Mouse (Mus musculus) limb, embryonic 14.5 days (tissue): ENCODE results near the gene Fbxo17. TPM values are rescaled to one million over a fixed set of nuclear protein-coding genes. Genes with fewer than 3 reads are reported as not detected.
A peak's percentile ranks its signal among the peaks of the same experiment; 100 is the strongest.
"Not testable (repeated sequence)": the region's sequence is repeated elsewhere in the genome, so short reads cannot be mapped to it uniquely, and the experiment has no call there.

Source experiments
- ATAC-seq: fragments of 200-750 bp; cut with Nextera tagmentation; 2 replicates; pipeline ENCODE4 v1.8.0; 2017; ENCODE audit warnings: low read depth, moderate number of reproducible peaks, moderate TSS enrichment; ENCODE audit not compliant: low FRiP score
- DNase-seq: peaks from one replicate; pipeline ENCODE4 v3.0.0-alpha.2; 2015; ENCODE audit warnings: low spot score
- H3K27ac ChIP-seq: fragments of 300-500 bp; sonication (generic); replicated peaks from 2 replicates; pipeline ENCODE4 v1.5.1; 2014; ENCODE audit warnings: low read depth, mild to moderate bottlenecking, low read length, moderate library complexity, mixed read lengths
- H3K27me3 ChIP-seq: fragments of 300-500 bp; sonication (generic); 2 replicates; pipeline ENCODE4 v1.6.1; 2014; ENCODE audit warnings: low read length, mixed read lengths; ENCODE audit not compliant: control insufficient read depth, insufficient read depth
- H3K36me3 ChIP-seq: fragments of 300-500 bp; sonication (generic); 2 replicates; pipeline ENCODE4 v1.6.1; 2014; ENCODE audit warnings: mild to moderate bottlenecking, low read length, moderate library complexity, mixed read lengths; ENCODE audit not compliant: control insufficient read depth, insufficient read depth
- H3K4me1 ChIP-seq: fragments of 300-500 bp; sonication (generic); 2 replicates; pipeline ENCODE4 v1.6.1; 2014; ENCODE audit warnings: antibody characterized with exemption, low read length, mixed read lengths; ENCODE audit not compliant: control insufficient read depth, insufficient read depth
- H3K4me2 ChIP-seq: fragments of 300-500 bp; sonication (generic); replicated peaks from 2 replicates; pipeline ENCODE4 v1.6.1; 2014; ENCODE audit warnings: low read depth, mild to moderate bottlenecking, low read length, moderate library complexity; ENCODE audit not compliant: severe bottlenecking
- H3K4me3 ChIP-seq: fragments of 300-500 bp; sonication (generic); replicated peaks from 2 replicates; pipeline ENCODE4 v1.5.1; 2014; ENCODE audit warnings: low read length
- H3K9ac ChIP-seq: fragments of 300-500 bp; sonication (generic); 2 replicates; pipeline ENCODE4 v1.6.1; 2014; ENCODE audit warnings: mild to moderate bottlenecking, low read depth, low read length, moderate library complexity; ENCODE audit not compliant: severe bottlenecking
- H3K9me3 ChIP-seq: fragments of 300-500 bp; sonication (generic); 2 replicates; pipeline ENCODE4 v1.6.1; 2016; ENCODE audit warnings: low read length; ENCODE audit not compliant: control insufficient read depth
- POLR2A ChIP-seq: fragments of 200-500 bp; IDR thresholded peaks from 2 replicates; pipeline ENCODE4 v1.8.0; 2012; ENCODE audit warnings: inconsistent platforms, mild to moderate bottlenecking, moderate library complexity, borderline replicate concordance; ENCODE audit not compliant: insufficient read depth, insufficient read length; ENCODE audit errors: extremely low read depth
- WGBS: fragments of 180-500 bp; shearing (Covaris S2); extraction: QIAGEN DNeasy Blood & Tissue Kit; methylation state at CpG from one replicate; pipeline ENCODE4 v1.1.7; 2014; 5-methylcytosine and 5-hydroxymethylcytosine counted together
- polyA plus RNA-seq, 2 experiments: library from polyadenylated mRNA; depleted of rRNA in 1 of 2; stranded (reverse) in 1 of 2; unstranded in 1 of 2; fragments of >200 nt; fragmentation: Nextera tagmentation in 1 of 2; extraction: Ambion mirVana in 1 of 2; gene quantifications; 2 replicates each; pipeline versions ENCODE4 v1.2.1 to v1.2.3; 2012 to 2014

Gene Fbxo17
- polyA plus RNA-seq (2012; rRNA removed) (34.8 and 43.3 TPM in 2 replicates), polyA plus RNA-seq (2014; fragmentation: Nextera tagmentation; extraction: Ambion mirVana) (25.6 and 29.0 TPM in 2 replicates)

DNA sequence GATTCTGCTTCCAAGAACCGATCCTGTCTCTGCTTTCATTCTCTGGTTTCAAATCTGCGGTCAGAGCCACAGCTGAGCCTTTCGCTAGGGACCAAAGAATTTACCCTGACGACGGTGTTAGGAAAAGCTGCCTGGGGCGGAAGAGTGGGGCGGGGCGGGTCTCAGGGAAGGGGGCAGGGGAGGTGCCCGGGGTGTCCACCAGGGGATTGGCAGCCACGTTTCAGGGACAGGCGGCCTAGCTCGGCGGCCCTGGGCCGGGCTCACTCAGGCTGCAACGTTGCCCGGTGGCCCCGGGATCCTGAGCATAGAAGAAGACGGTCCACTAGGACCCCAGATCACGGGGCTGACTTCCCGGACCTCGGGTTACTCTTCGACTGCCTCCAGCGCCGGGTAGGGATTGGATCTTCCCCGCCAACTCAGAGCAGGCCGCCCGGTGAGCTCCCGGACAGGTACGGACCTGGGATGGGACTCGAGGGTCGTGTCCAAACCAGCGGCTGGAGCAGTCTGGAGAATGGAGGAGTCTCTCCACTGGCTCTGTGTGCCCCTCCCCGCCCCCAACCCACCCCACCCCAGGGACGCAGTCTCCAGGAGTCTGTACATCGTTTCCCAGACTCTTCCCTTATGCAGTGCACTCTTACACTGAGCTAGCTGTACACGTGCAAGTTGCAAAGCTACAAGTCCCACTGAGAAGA, at the start of gene Fbxo17:
Gene Fbxo17, plus strand, starts transcription at position 215 of the 692 bp plus-strand sequence.
- 0 out of 2 replicates have a peak, but pooled peaks have one; percentile 36 for TF ChIP-seq POLR2A

DNA sequence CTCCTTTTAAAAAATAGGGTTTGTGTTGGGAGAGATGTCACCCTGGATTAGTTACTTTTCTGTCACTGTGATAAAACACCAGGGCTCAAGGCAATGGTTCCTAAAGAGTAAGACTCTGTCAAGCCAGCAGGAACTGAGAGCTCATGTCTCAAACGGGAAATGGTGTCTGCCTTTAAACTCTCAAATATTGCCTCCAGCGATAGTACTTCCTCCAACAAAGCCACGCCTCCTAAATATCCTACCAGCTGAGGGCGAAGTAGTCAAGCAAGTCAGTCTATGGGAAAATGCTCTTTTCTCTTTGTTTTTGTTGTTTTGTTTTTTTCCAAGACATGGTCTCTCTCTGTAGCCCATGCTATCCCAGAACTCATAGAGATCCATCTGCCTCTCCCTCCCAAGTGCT, 45.4 kb upstream of the Fbxo17 start:
- Histone ChIP-seq H3K4me2 (no peak overlapping the region), H3K4me3 (no peak overlapping the region), H3K27me3 (no peaks in the 10 kb centered on the region), H3K36me3 (no peaks in the 10 kb centered on the region), H3K9me3 (no peaks in the 10 kb centered on the region), H3K27ac (no peak overlapping the region), H3K4me1 (peaks cover 2% of the 10 kb centered on the region; the same call in 1 of the 2 replicates), H3K9ac (no peak overlapping the region)
- no peak for ATAC-seq
- DNase-seq: peak; percentile 23
- WGBS: 46% methylated on average over 4 of the region's 4 CpGs
- TF ChIP-seq POLR2A: no peak

More for the DNA sequence above, at the start of gene Fbxo17:
- H3K4me2 ChIP-seq: peak within 1 kb of the TSS; percentile 72
- H3K4me1 ChIP-seq: 0 out of 2 replicates have a peak, but pooled peaks cover 4% of the 10 kb centered on the region
- peak within 1 kb of the TSS; percentile 59 for H3K4me3 ChIP-seq
- no peaks in the 10 kb centered on the region for H3K36me3 ChIP-seq
- H3K9me3 ChIP-seq: no peaks in the 10 kb centered on the region
- peak within 1 kb of the TSS; percentile 82 for H3K9ac ChIP-seq
- H3K27me3 ChIP-seq: no peaks in the 10 kb centered on the region
- 3% methylated on average over 36 of the region's 36 CpGs for WGBS
- ATAC-seq (peak; percentile 82), DNase-seq (peak; percentile 78)
- H3K27ac ChIP-seq: peak within 1 kb of the TSS; percentile 87

GRCm38 (mm10) chr7:28672276-28672675, 44.3 kb upstream of the Fbxo17 start:
- DNase-seq: no peak
- Histone ChIP-seq H3K4me2 (no peak overlapping the region), H3K36me3 (no peaks in the 10 kb centered on the region), H3K27me3 (no peaks in the 10 kb centered on the region), H3K4me1 (no peaks in the 10 kb centered on the region), H3K9ac (no peak overlapping the region), H3K9me3 (no peaks in the 10 kb centered on the region), H3K27ac (no peak overlapping the region), H3K4me3 (no peak overlapping the region)
- no peak for ATAC-seq
- TF ChIP-seq POLR2A: no peak
- WGBS: 91% methylated on average over 5 of the region's 5 CpGs

- H3K9ac ChIP-seq, H3K4me2 ChIP-seq, DNase-seq, H3K4me1 ChIP-seq, H3K4me3 ChIP-seq, H3K27me3 ChIP-seq, ATAC-seq, H3K36me3 ChIP-seq, H3K9me3 ChIP-seq, H3K27ac ChIP-seq: not testable (repeated sequence)
- WGBS: 58% methylated on average over 5 of the region's 5 CpGs
These were observed 43.8 kb upstream of the Fbxo17 start for GRCm38 (mm10) chr7:28672786-28673185.

DNA sequence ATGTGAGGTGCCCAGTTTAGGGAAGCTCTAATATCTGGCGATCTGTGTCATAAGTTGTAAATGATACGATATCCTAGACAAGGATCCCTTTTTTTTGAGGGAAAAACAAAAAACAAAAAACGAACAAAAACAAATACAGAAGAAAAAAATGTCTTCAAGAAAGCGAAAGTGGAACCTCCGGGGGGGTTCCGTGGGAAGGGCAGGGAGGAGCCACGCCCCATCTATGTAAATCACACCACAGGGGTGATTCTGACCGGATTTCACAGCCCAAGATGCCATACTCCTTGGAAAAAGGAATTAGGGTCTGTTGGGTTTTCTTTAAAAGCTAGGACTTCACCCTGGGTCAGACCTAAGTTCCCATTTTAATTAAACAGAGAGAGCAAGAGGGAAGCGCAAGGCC, 41.6 kb upstream of the Fbxo17 start:
- no peaks in the 10 kb centered on the region for H3K27me3 ChIP-seq
- H3K4me1 ChIP-seq: no peaks in the 10 kb centered on the region
- H3K4me2 ChIP-seq: no peak overlapping the region
- TF ChIP-seq POLR2A: no peak
- 75% methylated on average over 9 of the region's 9 CpGs for WGBS
- no peak overlapping the region for H3K9ac ChIP-seq
- H3K36me3 ChIP-seq: no peaks in the 10 kb centered on the region
- DNase-seq: no peak
- no peak for ATAC-seq
- H3K4me3 ChIP-seq: no peak overlapping the region
- no peaks in the 10 kb centered on the region for H3K9me3 ChIP-seq
- no peak overlapping the region for H3K27ac ChIP-seq

DNA sequence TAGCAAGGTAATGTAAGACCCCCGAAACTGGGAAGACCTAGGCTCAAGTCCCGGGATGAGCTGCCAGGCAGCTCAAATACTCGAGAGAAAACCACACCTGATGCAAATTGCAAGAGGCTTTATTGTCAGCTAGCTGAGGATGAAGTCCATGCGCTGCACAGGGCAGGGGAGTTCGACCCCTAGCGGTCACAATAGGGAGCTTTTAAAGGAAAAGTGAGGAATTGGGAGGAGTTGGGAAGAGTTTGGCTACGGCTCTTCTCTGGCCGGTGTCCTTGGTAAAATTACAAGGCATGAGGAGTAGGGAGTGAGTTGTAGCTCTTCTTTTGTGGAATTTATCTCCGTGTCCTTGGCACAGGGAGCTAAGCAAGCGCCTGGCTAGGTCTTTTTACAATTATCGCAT, 40.9 kb upstream of the Fbxo17 start:
- H3K9ac ChIP-seq: no peak overlapping the region
- no peak overlapping the region for H3K27ac ChIP-seq
- H3K4me1 ChIP-seq: no peaks in the 10 kb centered on the region
- no peak overlapping the region for H3K4me3 ChIP-seq
- TF ChIP-seq POLR2A: no peak
- ATAC-seq (no peak), DNase-seq (no peak)
- H3K36me3 ChIP-seq: no peaks in the 10 kb centered on the region
- no peak overlapping the region for H3K4me2 ChIP-seq
- H3K9me3 ChIP-seq: no peaks in the 10 kb centered on the region
- H3K27me3 ChIP-seq: no peaks in the 10 kb centered on the region
- 43% methylated on average over 11 of the region's 11 CpGs for WGBS
